Mouse (Mus musculus) myocyte (in vitro differentiated cells): ENCODE data around the gene Ugt1a2. TPM values are rescaled to one million over a fixed set of nuclear protein-coding genes. Genes with fewer than 3 reads are reported as not detected.

Source experiments
- H3K27me3 ChIP-seq: one replicate; pipeline ENCODE4 v1.6.1; 2011; ENCODE audit not compliant: control insufficient read depth, insufficient read depth, insufficient read length
- H3K36me3 ChIP-seq: one replicate; pipeline ENCODE4 v1.6.1; 2011; ENCODE audit not compliant: control insufficient read depth, insufficient read depth
- H3K4me2 ChIP-seq: one replicate; pipeline ENCODE4 v1.6.1; 2011; ENCODE audit warnings: low read depth, control low read depth
- H3K4me3 ChIP-seq: one replicate; pipeline ENCODE4 v1.5.1; 2011; ENCODE audit warnings: mild to moderate bottlenecking, control low read depth, moderate library complexity
- H3K79me2 ChIP-seq: one replicate; pipeline ENCODE4 v1.6.1; 2011; ENCODE audit not compliant: control insufficient read depth, insufficient read depth
- H3ac ChIP-seq: one replicate; pipeline ENCODE4 v1.6.1; 2011; ENCODE audit not compliant: control insufficient read depth, insufficient read length
- CEBPB ChIP-seq: IDR thresholded peaks from 2 replicates; pipeline ENCODE4 v1.6.1; 2011; ENCODE audit warnings: mild to moderate bottlenecking, moderate library complexity; ENCODE audit not compliant: poor library complexity, insufficient read depth, severe bottlenecking
- E2F4 ChIP-seq: IDR thresholded peaks from one replicate; pipeline ENCODE4 v1.6.1; 2011; ENCODE audit warnings: mild to moderate bottlenecking, control low read depth, moderate library complexity; ENCODE audit not compliant: insufficient read depth
- MAX ChIP-seq: IDR thresholded peaks from one replicate; pipeline ENCODE4 v1.6.1; 2011; ENCODE audit warnings: low read depth, mild to moderate bottlenecking, control low read depth
- MYOD1 ChIP-seq, 3 experiments: IDR thresholded peaks; one replicate each; pipeline ENCODE4 v1.6.1; 2011; ENCODE audit warnings: control low read depth in 2 of 3, low read depth in 2 of 3, mild to moderate bottlenecking in 2 of 3, moderate library complexity in 1 of 3; ENCODE audit not compliant: insufficient read length in 2 of 3, control insufficient read depth in 1 of 3
- MYOG ChIP-seq, 3 experiments: IDR thresholded peaks; one replicate each; pipeline ENCODE4 v1.6.1; 2011; ENCODE audit warnings: control low read depth in 2 of 3, low read depth in 2 of 3, mild to moderate bottlenecking in 2 of 3; ENCODE audit not compliant: insufficient read length in 2 of 3, control insufficient read depth in 1 of 3, insufficient read depth in 1 of 3
- POLR2A ChIP-seq: IDR thresholded peaks from one replicate; pipeline ENCODE4 v1.6.1; 2011; ENCODE audit warnings: low read depth, mild to moderate bottlenecking, control low read depth, moderate library complexity; ENCODE audit not compliant: insufficient read length
- POLR2AphosphoS2 ChIP-seq: IDR thresholded peaks from one replicate; pipeline ENCODE4 v1.6.1; 2011; ENCODE audit warnings: low read depth, control low read depth; ENCODE audit not compliant: insufficient read length
- REST ChIP-seq: IDR thresholded peaks from one replicate; pipeline ENCODE4 v1.6.1; 2011; ENCODE audit warnings: mild to moderate bottlenecking, control low read depth, moderate library complexity; ENCODE audit not compliant: insufficient read depth, insufficient read length
- SRF ChIP-seq: IDR thresholded peaks from one replicate; pipeline ENCODE4 v1.6.1; 2011; ENCODE audit warnings: low read depth; ENCODE audit not compliant: control insufficient read depth, insufficient read length
- TCF12 ChIP-seq: IDR thresholded peaks from one replicate; pipeline ENCODE4 v1.6.1; 2011; ENCODE audit warnings: mild to moderate bottlenecking, control low read depth; ENCODE audit not compliant: poor library complexity, insufficient read depth, severe bottlenecking
- TCF3 ChIP-seq: IDR thresholded peaks from one replicate; pipeline ENCODE4 v1.6.1; 2011; ENCODE audit warnings: low read depth, control low read depth; ENCODE audit not compliant: insufficient read length
- USF1 ChIP-seq: IDR thresholded peaks from one replicate; pipeline ENCODE4 v1.6.1; 2011; ENCODE audit warnings: low read depth, mild to moderate bottlenecking, control low read depth, moderate library complexity
- polyA plus RNA-seq: library from polyadenylated mRNA; unstranded; fragments of >200 nt; fragmentation: generic; extraction: Trizol; gene quantifications from one replicate; pipeline ENCODE4 v1.2.1, GENCODE M21; 2012; ENCODE audit warnings: missing spikeins

Gene Ugt1a2
- polyA plus RNA-seq, 1 experiment, result 0.05 TPM

DNA sequence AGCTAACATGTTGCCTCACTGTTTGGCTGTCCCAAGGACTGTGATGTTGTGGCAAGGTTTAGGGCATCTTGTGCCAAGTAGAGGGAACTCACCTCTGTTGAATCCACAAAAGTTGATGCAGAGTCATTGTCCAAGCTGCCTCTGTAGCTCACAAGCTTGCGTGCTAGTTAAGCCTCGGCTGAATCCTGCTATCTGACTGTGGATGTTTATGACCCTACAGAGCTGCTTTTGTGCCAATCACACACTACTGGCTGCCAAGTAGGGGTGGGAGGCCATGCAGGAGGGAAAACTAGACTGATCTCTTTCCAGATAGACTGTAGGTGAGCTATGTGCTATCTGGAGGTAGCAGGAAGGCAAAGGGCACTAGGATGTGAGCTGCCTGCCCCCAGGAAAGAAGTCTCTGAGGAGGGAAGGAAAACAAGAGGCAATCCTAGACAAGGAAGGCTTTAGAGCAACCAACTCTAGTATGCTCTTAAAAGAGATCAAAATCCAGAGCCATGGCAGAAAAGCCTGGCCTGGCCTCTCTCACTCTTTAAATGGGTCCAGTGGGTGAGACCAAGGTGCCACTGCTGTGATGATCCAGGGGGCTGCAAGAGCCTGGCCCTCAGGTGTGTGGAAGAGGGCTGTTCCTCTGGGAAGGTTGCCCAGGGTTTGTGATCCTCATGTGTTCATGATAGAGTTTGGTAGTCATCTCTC is 13.5 kb downstream of the Ugt1a2 start:
- TF ChIP-seq USF1, result no peak
- TF ChIP-seq POLR2A, result no peak
- no peak for TF ChIP-seq POLR2AphosphoS2
- no peak for TF ChIP-seq MYOG (IDR thresholded peaks at IDR 0.05; ENCODE audit: control insufficient read depth in 1 of 3, insufficient read depth in 1 of 3, insufficient read length in 2 of 3, low read depth in 2 of 3)
- TF ChIP-seq E2F4, result no peak
- no peak for TF ChIP-seq REST
- no peak for TF ChIP-seq SRF
- no peak for TF ChIP-seq TCF3
- no peak for TF ChIP-seq MYOD1 (IDR thresholded peaks at IDR 0.05; ENCODE audit: control insufficient read depth in 1 of 3, insufficient read length in 2 of 3, low read depth in 2 of 3)
- no peak for TF ChIP-seq MAX
- no peak for TF ChIP-seq CEBPB
- TF ChIP-seq TCF12, result no peak
- no peaks in the 10 kb centered on the region for H3K36me3 ChIP-seq
- H3K4me3 ChIP-seq, result no peak overlapping the region
- H3ac ChIP-seq, result no peak overlapping the region
- no peaks in the 10 kb centered on the region for H3K27me3 ChIP-seq
- H3K4me2 ChIP-seq, result no peak overlapping the region
- no peaks in the 10 kb centered on the region for H3K79me2 ChIP-seq

DNA sequence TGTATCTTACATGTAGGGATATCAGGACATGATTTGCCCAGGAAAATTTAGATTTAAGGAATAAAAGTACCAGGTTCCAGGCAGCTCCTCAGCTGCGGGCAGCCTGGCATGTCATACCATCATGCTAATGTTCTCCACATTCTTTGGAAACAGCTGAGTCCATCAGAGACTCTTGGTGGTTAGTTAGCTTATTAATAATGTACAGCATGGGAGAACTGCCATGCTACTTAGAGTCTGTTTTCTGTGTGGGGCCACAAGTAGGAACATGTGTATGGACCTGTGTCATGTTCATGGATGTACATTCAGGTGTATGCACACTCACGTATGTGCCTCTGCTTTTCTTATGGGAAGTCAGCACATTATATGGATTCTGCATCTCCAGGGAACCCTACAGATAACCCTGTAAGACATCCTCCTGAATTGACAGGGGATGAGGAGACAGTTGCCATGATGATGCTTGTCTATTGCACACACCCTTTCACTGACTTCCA is 14.1 kb downstream of the Ugt1a2 start:
- Histone ChIP-seq H3K27me3 (no peaks in the 10 kb centered on the region), H3K4me2 (no peak overlapping the region), H3K36me3 (no peaks in the 10 kb centered on the region), H3K79me2 (no peaks in the 10 kb centered on the region), H3K4me3 (no peak overlapping the region), H3ac (no peak overlapping the region)
- TF ChIP-seq REST, result no peak
- TF ChIP-seq USF1, result no peak
- TF ChIP-seq SRF, result no peak
- no peak for TF ChIP-seq POLR2AphosphoS2
- TF ChIP-seq POLR2A, result no peak
- TF ChIP-seq MAX, result no peak
- no peak for TF ChIP-seq TCF12
- TF ChIP-seq E2F4, result no peak

DNA sequence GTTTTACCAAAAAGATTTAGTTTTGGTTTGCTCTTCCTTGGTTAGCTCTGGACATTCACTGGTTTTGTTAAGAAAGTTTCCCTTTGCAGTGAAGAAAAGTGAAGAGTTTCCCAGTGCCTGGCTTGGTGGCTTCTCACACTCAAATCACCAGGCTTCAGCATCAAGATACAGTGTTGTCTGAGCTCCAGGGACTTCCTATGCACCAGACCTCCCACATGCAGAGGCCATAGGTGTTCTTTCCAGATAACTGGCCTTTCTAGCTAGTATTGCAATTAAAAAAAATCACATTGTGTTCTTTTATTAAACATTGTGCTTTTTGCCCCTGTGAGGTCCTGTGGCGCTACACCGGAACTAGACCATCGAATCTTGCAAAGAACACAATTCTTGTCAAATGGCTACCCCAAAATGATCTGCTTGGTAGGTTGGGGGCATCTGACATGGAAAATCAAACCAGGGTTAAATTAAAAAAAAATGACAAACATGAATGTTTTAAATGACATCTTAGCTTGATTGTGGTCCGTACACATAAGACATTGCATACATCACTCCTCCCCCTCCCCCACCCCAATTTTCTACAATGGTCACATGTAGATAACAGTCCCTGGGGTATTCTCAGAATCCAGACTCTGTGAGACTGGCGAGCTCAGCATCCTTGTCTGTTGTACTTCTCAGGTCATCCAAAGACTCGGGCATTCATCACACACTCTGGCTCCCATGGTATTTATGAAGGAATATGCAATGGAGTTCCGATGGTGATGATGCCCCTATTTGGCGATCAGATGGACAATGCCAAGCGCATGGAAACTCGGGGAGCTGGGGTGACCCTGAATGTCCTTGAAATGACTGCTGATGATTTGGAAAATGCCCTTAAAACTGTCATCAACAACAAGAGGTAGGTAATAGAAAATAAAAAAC is 15.3 kb downstream of the Ugt1a2 start:
- H3K4me2 ChIP-seq, result no peak overlapping the region
- H3K36me3 ChIP-seq, result no peaks in the 10 kb centered on the region
- no peak overlapping the region for H3K4me3 ChIP-seq
- no peaks in the 10 kb centered on the region for H3K79me2 ChIP-seq
- no peak for TF ChIP-seq REST
- no peak for TF ChIP-seq SRF
- TF ChIP-seq MAX, result no peak
- TF ChIP-seq POLR2AphosphoS2, result no peak
- no peak for TF ChIP-seq TCF12
- no peak for TF ChIP-seq POLR2A
- TF ChIP-seq CEBPB, result no peak
- no peak for TF ChIP-seq USF1
- no peak for TF ChIP-seq TCF3
- no peak for TF ChIP-seq MYOG (IDR thresholded peaks at IDR 0.05; ENCODE audit: control insufficient read depth in 1 of 3, insufficient read depth in 1 of 3, insufficient read length in 2 of 3, low read depth in 2 of 3)
- no peak for TF ChIP-seq E2F4
- TF ChIP-seq MYOD1 (IDR thresholded peaks at IDR 0.05; ENCODE audit: control insufficient read depth in 1 of 3, insufficient read length in 2 of 3, low read depth in 2 of 3), result no peak
- no peaks in the 10 kb centered on the region for H3K27me3 ChIP-seq
- H3ac ChIP-seq, result no peak overlapping the region

DNA sequence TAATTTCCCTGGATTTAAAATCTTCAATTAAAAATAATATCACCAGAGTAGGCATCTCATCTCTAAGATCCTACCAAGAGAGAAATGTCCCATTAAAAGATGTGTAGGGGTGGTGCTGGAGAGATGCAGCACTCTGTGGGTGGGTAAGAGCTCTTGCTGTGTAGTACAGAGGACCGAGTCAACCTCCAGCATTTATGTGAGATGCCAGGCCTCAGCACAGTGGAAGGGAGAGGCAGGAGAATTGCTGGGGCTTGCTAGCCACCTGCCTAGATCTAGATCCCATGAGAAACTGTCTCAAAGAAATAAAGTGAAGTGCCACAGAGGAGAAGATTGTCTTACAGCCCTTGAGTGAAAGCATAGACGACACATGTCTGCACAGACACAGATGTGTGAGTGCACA is 16.1 kb downstream of the Ugt1a2 start:
- no peak overlapping the region for H3K4me2 ChIP-seq
- no peaks in the 10 kb centered on the region for H3K79me2 ChIP-seq
- H3K36me3 ChIP-seq, result no peaks in the 10 kb centered on the region
- TF ChIP-seq MAX (no peak), TCF3 (no peak), TCF12 (no peak), REST (no peak), MYOD1 (IDR thresholded peaks at IDR 0.05; ENCODE audit: control insufficient read depth in 1 of 3, insufficient read length in 2 of 3, low read depth in 2 of 3) (no peak), MYOG (IDR thresholded peaks at IDR 0.05; ENCODE audit: control insufficient read depth in 1 of 3, insufficient read depth in 1 of 3, insufficient read length in 2 of 3, low read depth in 2 of 3) (no peak), USF1 (no peak), POLR2A (no peak), POLR2AphosphoS2 (no peak), SRF (no peak), CEBPB (no peak), E2F4 (no peak)
- H3K27me3 ChIP-seq, result no peaks in the 10 kb centered on the region
- H3ac ChIP-seq, result no peak overlapping the region
- no peak overlapping the region for H3K4me3 ChIP-seq
